Mouse (Mus musculus): ENCODE data around the gene Phf24. TPM values are rescaled to one million over a fixed set of nuclear protein-coding genes. Genes with fewer than 3 reads are reported as not detected.
A peak's percentile ranks its signal among the peaks of the same experiment; 100 is the strongest.

Phf24 gene
- polyA plus RNA-seq, 1 experiment from 2014 or later: 2.5 TPM

DNA sequence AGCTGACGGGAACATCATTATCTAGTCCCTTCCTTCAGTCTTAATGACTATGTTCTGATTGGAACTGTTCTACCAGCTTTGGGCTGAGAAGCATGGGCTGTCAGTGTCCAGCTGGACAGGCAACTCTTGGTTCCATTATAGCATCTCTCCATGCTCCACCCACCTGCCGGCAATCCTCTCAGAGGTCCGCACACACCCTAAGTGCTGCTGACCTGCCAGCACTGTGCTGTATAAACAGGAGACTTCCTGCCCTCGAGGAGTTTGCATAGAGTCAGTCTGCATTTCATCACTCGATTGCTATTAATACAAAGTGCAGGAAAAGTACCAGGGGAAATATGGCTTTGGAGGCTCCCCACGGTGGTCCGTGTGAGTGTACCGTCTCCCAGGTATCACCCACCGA lies 4.3 kb downstream of the Phf24 start:
- peaks cover 47% of the 10 kb centered on the region for H3K27me3 ChIP-seq (ENCODE audit: insufficient read depth, poor library complexity, severe bottlenecking)
- no peak overlapping the region for H3K27ac ChIP-seq
- no peak overlapping the region for H3K4me3 ChIP-seq
- peaks cover 15% of the 10 kb centered on the region for H3K4me1 ChIP-seq (replicated peaks)
- no peak for DNase-seq (ENCODE audit: low spot score)
- H3K9me3 ChIP-seq: no peaks in the 10 kb centered on the region
- WGBS: 85% methylated on average over 9 of the region's 9 CpGs
- H3K36me3 ChIP-seq: no peaks in the 10 kb centered on the region

DNA sequence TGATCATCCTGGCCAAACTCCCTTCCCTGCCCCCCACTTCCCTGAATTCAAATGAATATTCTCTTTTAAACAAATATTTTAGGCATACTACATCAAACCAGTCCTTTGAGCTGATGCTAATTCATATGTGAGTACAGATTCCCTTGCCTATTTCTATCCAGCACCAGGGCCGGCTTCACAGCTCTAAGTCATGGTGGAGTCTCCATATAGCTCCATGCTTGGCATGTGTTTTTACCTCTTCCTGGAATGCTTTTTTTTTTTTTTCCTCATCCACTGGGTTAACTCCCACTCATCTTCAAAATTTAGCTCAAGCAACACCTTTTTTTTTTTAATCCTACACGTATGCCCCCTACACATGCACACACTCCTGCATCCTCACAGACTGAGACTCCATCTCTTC lies 5.1 kb downstream of the Phf24 start:
- Histone ChIP-seq H3K27me3 (ENCODE audit: insufficient read depth, poor library complexity, severe bottlenecking) (peaks cover 39% of the 10 kb centered on the region), H3K27ac (no peak overlapping the region), H3K36me3 (no peaks in the 10 kb centered on the region), H3K9me3 (no peaks in the 10 kb centered on the region), H3K4me1 (replicated peaks) (peaks cover 13% of the 10 kb centered on the region), H3K4me3 (no peak overlapping the region)
- WGBS: 90% methylated on average over 2 of the region's 2 CpGs
- no peak for DNase-seq (ENCODE audit: low spot score)

DNA sequence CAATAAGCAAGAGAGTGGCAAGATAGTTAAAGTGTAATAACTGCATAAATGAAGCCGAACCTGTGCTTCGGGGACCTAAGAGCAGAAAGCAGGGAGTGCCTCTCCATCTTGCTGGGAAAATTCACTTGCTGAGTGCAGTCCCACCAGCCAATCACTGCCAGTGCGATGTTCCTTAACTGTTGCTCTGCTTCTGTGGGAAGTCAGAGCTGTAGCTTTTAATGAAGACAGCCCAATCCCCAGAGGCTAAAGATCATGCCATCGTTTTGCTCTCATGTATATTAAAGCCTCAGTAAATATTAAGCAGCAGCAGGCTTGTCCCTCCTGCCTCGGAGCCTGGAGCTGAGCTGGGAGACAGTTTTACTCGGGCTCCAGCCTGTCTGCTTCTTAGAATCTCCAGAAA lies 5.6 kb downstream of the Phf24 start:
- H3K36me3 ChIP-seq: no peaks in the 10 kb centered on the region
- DNase-seq (ENCODE audit: low spot score): no peak
- peaks cover 10% of the 10 kb centered on the region for H3K4me1 ChIP-seq (replicated peaks)
- H3K9me3 ChIP-seq: no peaks in the 10 kb centered on the region
- 77% methylated on average over 6 of the region's 6 CpGs for WGBS
- no peak overlapping the region for H3K27ac ChIP-seq
- peaks cover 35% of the 10 kb centered on the region for H3K27me3 ChIP-seq (ENCODE audit: insufficient read depth, poor library complexity, severe bottlenecking)
- no peak overlapping the region for H3K4me3 ChIP-seq

DNA sequence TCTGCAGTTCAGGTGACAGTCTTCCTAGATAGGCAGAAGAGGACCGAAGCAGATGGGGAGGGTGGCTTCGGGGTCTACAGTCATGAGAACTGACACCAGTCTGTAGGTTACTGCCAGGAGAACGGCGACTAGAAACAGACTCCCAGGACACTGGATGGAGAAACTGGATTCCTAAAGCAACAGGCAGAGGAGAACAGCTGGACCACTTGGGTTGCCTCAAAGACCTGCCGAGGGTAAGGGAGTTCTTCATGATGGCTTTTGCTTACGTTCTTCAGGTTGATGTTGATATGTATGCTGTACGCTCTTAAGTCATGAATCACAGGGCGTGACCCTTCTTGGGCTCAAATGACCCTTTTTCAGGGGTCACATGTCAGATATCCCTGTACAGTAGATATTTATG lies 6.0 kb downstream of the Phf24 start:
- Histone ChIP-seq H3K4me1 (replicated peaks) (peaks cover 6% of the 10 kb centered on the region), H3K9me3 (no peaks in the 10 kb centered on the region), H3K27me3 (ENCODE audit: insufficient read depth, poor library complexity, severe bottlenecking) (peaks cover 31% of the 10 kb centered on the region), H3K36me3 (no peaks in the 10 kb centered on the region), H3K4me3 (no peak overlapping the region), H3K27ac (no peak overlapping the region)
- DNase-seq (ENCODE audit: low spot score): no peak
- 88% methylated on average over 8 of the region's 8 CpGs for WGBS

DNA sequence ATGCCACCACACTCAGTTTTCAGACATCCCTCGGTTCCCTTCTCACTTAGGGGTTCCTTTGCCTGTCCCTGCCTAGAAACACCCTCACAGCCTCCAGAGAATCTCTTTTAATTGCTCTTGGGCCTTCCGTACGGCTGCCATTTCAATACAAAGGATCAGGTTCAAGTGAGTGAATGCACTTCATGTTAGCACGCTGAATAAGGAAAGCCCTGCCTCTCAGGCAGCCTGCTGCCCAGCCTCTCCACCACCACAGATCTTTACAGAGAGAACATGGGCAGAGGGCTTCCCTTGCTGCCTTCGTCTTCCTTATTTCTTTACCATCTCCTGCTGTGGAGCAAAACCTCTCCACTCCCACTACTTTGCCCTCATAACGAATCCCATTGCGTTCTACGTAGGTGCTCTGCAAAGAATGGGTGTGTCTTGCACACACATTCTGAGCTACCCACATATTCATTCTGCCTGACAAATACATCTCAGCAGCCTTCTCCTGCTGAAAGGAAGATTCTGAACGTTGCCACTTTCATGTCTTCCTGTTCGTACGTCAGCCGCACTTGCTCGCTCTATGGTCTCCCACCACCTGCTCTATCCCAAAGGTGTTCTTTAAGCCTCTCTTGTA lies 7.7 kb downstream of the Phf24 start:
- no peaks in the 10 kb centered on the region for H3K36me3 ChIP-seq
- H3K27me3 ChIP-seq (ENCODE audit: insufficient read depth, poor library complexity, severe bottlenecking): peaks cover 14% of the 10 kb centered on the region
- no peak overlapping the region for H3K4me3 ChIP-seq
- DNase-seq (ENCODE audit: low spot score): no peak
- no peaks in the 10 kb centered on the region for H3K9me3 ChIP-seq
- 75% methylated on average over 13 of the region's 13 CpGs for WGBS
- H3K4me1 ChIP-seq (replicated peaks): peaks cover 5% of the 10 kb centered on the region; the same call in 1 of the 2 replicates
- no peak overlapping the region for H3K27ac ChIP-seq

DNA sequence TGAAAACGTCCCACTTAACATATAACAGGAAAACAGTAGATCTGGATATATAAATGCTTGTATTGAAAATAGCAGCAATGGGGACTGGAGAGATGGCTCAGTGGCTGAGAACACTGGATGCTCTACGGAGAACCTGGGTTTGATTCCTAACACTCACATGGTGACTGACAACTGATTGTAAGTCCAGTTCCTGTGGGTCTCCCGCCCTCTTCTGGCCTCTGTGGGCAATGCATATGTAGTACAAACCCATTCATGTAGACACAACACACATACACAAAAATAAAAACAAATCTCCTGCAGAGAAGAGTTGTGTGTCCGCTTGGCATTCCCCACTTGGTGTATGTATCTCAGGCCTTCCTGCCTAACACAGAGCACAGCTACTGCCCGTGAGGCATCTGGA lies 11.7 kb downstream of the Phf24 start:
- Histone ChIP-seq H3K4me3 (no peak overlapping the region), H3K27me3 (ENCODE audit: insufficient read depth, poor library complexity, severe bottlenecking) (peaks cover 18% of the 10 kb centered on the region), H3K36me3 (no peaks in the 10 kb centered on the region), H3K4me1 (replicated peaks) (0 out of 2 replicates have a peak, but pooled peaks cover under 1% of the 10 kb centered on the region), H3K27ac (no peak overlapping the region), H3K9me3 (no peaks in the 10 kb centered on the region)
- DNase-seq (ENCODE audit: low spot score): no peak
- 80% methylated on average over 5 of the region's 5 CpGs for WGBS

DNA sequence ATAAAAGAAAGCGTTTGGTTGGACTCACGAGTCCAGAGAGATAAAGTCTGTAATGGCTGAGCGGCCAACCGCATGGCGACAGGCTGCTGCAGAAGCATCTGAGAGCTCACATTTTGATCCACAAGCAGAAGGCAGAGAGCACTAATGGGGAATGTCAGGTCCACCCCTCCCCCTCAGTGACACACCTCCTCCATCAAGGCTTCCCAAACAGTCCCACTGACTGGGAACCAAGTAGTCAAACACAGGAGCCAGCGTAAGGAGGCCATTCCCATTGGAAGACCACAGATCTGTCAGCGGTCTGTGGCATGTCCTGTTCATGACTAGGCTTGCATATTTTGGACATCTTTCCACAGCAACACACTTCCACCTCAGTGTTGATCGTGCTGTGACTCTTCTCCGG lies 12.5 kb downstream of the Phf24 start:
- no peak overlapping the region for H3K4me3 ChIP-seq
- H3K27me3 ChIP-seq (ENCODE audit: insufficient read depth, poor library complexity, severe bottlenecking): peaks cover 20% of the 10 kb centered on the region
- no peak overlapping the region for H3K27ac ChIP-seq
- peaks cover 7% of the 10 kb centered on the region; the same call in 1 of the 2 replicates for H3K4me1 ChIP-seq (replicated peaks)
- H3K36me3 ChIP-seq: no peaks in the 10 kb centered on the region
- DNase-seq (ENCODE audit: low spot score): no peak
- no peaks in the 10 kb centered on the region for H3K9me3 ChIP-seq
- WGBS: 93% methylated on average over 9 of the region's 9 CpGs

DNA sequence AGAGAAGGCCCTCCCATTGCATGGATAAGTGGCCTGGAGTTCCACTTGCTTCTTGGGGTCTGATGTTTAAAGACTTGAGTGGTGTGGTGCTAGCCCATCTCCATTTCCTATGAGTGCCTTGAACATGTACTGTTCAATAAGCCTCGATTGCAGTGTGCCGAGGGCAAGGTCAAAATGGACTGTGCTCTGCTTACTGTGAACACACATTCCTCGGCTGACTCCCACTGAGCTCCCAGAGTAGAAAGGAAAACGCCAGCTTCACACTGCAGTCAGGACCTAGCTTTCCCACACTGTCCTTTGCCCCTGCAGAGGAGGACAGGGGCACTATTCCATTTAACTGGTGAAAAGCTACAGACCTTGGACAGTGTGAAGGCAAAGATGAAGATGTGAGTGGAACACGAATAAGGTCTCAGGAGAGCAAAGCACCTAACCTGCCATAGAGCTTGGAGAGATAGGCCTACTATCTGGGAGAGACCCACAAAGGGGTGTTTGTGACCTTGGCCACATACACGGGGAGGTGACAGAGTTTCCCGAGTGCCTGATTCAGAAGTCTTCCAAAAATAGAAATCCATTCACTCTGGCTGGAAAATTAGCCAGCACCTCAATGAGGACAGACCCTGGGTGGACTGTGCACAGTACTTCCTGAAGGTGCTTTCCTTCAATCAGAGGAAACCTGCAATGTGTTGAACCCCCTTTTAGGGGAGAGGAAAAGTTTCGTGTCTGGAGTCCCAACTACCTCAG lies 15.9 kb downstream of the Phf24 start:
- 62% methylated on average over 8 of the region's 8 CpGs for WGBS
- no peaks in the 10 kb centered on the region for H3K9me3 ChIP-seq
- peaks cover 42% of the 10 kb centered on the region for H3K27me3 ChIP-seq (ENCODE audit: insufficient read depth, poor library complexity, severe bottlenecking)
- H3K27ac ChIP-seq: no peak overlapping the region
- peaks cover 7% of the 10 kb centered on the region; the same call in 1 of the 2 replicates for H3K4me1 ChIP-seq (replicated peaks)
- no peak overlapping the region for H3K4me3 ChIP-seq
- DNase-seq (ENCODE audit: low spot score): no peak
- no peaks in the 10 kb centered on the region for H3K36me3 ChIP-seq

DNA sequence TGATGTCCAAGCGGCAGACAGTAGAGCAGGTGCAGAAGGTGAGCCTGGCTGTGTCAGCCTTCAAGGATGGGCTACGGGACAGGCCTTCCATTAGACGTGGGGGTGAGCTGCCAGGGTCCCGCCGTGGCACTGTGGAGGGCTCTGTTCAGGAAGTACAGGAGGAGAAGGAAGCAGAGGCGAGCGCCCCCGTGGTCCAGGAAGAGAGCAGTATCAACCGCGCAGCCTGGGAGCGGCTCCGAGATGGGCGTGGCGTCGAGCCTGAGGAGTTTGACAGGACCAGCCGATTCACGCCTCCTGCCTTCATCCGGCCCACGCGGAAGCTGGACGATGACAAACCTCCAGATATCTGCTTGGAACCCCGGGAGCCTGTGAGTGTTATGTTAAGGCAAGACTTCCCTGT lies 17.2 kb downstream of the Phf24 start:
- Histone ChIP-seq H3K27ac (no peak overlapping the region), H3K4me1 (replicated peaks) (peaks cover 7% of the 10 kb centered on the region; the same call in 1 of the 2 replicates), H3K4me3 (peak overlapping the region; percentile 35), H3K9me3 (no peaks in the 10 kb centered on the region), H3K27me3 (ENCODE audit: insufficient read depth, poor library complexity, severe bottlenecking) (peaks cover 55% of the 10 kb centered on the region), H3K36me3 (no peaks in the 10 kb centered on the region)
- DNase-seq (ENCODE audit: low spot score): peak; percentile 52
- 10% methylated on average over 22 of the region's 22 CpGs for WGBS

DNA sequence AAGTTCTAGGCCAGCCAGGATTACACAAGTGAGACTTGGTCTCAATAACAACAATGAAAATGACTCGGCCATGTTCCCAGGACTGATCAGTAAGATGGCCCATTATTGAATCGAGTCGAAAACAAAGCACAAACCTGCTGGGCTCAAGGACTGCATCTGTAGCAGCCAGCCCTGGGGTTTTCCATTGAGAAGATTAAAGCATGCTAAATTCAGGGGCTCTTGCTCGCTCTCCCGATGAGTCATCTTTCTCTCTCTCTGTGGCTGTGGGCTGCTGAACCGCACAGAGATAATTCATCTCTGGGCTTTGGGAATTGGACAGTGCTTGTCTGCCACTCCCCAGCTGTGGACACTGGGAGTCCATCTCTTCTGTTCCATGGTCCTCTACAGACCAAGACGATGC lies 24.9 kb downstream of the Phf24 start:
- Histone ChIP-seq H3K4me3 (no peak overlapping the region), H3K27ac (no peak overlapping the region), H3K27me3 (ENCODE audit: insufficient read depth, poor library complexity, severe bottlenecking) (peaks cover 30% of the 10 kb centered on the region), H3K36me3 (no peaks in the 10 kb centered on the region), H3K4me1 (replicated peaks) (peaks cover 5% of the 10 kb centered on the region), H3K9me3 (no peaks in the 10 kb centered on the region)
- 81% methylated on average over 7 of the region's 7 CpGs for WGBS
- DNase-seq (ENCODE audit: low spot score): no peak

DNA sequence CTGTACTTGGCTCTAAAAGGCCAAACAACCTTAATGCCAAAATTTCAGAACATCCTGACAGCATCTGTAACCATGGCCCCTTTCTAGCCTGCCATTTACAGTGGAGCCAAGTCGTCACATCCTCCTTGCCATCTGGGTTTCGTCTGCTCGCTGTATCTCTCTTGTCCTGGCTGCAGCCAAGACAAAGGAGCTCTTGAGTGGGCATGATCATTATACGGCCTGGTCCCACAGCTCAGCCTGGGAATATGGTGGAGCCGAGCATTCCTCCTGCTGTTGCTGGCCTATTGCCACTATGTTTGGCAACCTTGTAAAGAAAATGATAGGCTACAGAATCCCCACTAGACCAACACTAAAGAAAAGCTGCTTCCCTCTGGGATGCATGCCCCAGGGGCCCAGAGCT lies 26.9 kb downstream of the Phf24 start:
- Histone ChIP-seq H3K27me3 (ENCODE audit: insufficient read depth, poor library complexity, severe bottlenecking) (peaks cover 27% of the 10 kb centered on the region), H3K4me1 (replicated peaks) (peaks cover 25% of the 10 kb centered on the region), H3K9me3 (no peaks in the 10 kb centered on the region), H3K27ac (no peak overlapping the region), H3K36me3 (no peaks in the 10 kb centered on the region), H3K4me3 (no peak overlapping the region)
- no peak for DNase-seq (ENCODE audit: low spot score)
- 91% methylated on average over 5 of the region's 5 CpGs for WGBS

DNA sequence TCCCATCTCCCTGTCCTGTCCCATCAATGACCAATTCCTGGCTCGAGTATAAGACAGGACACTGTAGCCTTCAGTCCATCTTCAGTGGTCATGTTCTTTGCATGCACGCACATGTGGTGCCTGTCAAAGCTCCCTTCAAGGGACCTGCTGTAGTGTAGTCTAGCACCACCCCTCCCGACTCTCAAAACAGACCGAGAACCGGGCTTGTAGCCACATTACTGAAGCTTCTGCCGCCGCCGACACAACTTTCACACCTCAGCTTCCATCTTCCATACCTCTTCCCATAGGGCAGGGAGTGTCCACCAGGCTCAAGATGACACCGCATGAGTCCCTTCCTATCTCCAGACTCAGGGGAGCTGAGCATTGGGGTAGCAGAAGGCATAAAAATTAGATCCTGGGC lies 27.7 kb downstream of the Phf24 start:
- Histone ChIP-seq H3K4me3 (no peak overlapping the region), H3K4me1 (replicated peaks) (peaks cover 33% of the 10 kb centered on the region), H3K9me3 (no peaks in the 10 kb centered on the region), H3K27ac (no peak overlapping the region), H3K27me3 (ENCODE audit: insufficient read depth, poor library complexity, severe bottlenecking) (peaks cover 23% of the 10 kb centered on the region), H3K36me3 (no peaks in the 10 kb centered on the region)
- no peak for DNase-seq (ENCODE audit: low spot score)
- 85% methylated on average over 9 of the region's 9 CpGs for WGBS

DNA sequence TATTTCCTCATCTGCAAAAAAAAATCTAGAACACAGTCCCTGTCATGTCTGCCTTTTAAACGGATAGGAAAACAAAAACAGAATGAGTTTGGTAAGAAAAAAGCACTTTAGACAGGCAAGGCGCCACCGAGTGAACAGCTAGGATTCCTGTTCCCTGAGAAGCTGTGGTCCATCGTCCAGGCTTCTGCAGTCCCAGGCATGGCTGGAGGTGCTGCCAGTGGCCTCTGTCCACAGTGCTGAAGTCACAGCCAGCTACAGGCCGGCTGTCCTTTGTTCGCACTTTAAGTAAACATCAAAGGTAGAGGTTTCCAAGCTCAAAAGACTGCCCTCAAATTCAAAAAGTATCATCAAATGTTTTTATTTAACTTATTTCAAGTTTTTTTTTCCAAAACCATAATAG lies 28.6 kb downstream of the Phf24 start:
- peak; percentile 27 for DNase-seq (ENCODE audit: low spot score)
- Histone ChIP-seq H3K9me3 (no peaks in the 10 kb centered on the region), H3K36me3 (no peaks in the 10 kb centered on the region), H3K4me3 (no peak overlapping the region), H3K4me1 (replicated peaks) (peaks cover 41% of the 10 kb centered on the region), H3K27me3 (ENCODE audit: insufficient read depth, poor library complexity, severe bottlenecking) (peaks cover 23% of the 10 kb centered on the region), H3K27ac (no peak overlapping the region)
- 11% methylated on average over 6 of the region's 6 CpGs for WGBS

Data from hindbrain, embryonic 10.5 days (tissue).